Mouse (Mus musculus) midbrain, embryonic 13.5 days (tissue): Measurements from ENCODE around the gene Syap1. TPM values are rescaled to one million over a fixed set of nuclear protein-coding genes. Genes with fewer than 3 reads are reported as not detected.
"Not testable (repeated sequence)": the region's sequence is repeated elsewhere in the genome, so short reads cannot be mapped to it uniquely, and the experiment has no call there.

Experiments
- ATAC-seq: fragments of 200-750 bp; cut with Nextera tagmentation; 2 replicates; pipeline ENCODE4 v1.8.0; 2017; ENCODE audit warnings: mild to moderate bottlenecking, moderate TSS enrichment, moderate library complexity
- H3K27ac ChIP-seq: fragments of 300-500 bp; sonication (generic); 2 replicates; pipeline ENCODE4 v1.5.1; 2015; ENCODE audit warnings: inconsistent platforms, mild to moderate bottlenecking, moderate library complexity
- H3K27me3 ChIP-seq: fragments of 300-500 bp; sonication (generic); 2 replicates; pipeline ENCODE4 v1.6.1; 2015; ENCODE audit warnings: mild to moderate bottlenecking, inconsistent platforms
- H3K36me3 ChIP-seq: fragments of 300-500 bp; sonication (generic); 2 replicates; pipeline ENCODE4 v1.6.1; 2015; ENCODE audit warnings: mild to moderate bottlenecking, inconsistent platforms
- H3K4me1 ChIP-seq: fragments of 300-500 bp; sonication (generic); replicated peaks from 2 replicates; pipeline ENCODE4 v1.6.1; 2015; ENCODE audit warnings: inconsistent platforms
- H3K4me2 ChIP-seq: fragments of 300-500 bp; sonication (generic); replicated peaks from 2 replicates; pipeline ENCODE4 v1.6.1; 2015; ENCODE audit warnings: moderate library complexity, mild to moderate bottlenecking, inconsistent platforms
- H3K4me3 ChIP-seq: fragments of 300-500 bp; sonication (generic); replicated peaks from 2 replicates; pipeline ENCODE4 v1.5.1; 2015; ENCODE audit warnings: mild to moderate bottlenecking, inconsistent platforms
- H3K9ac ChIP-seq: fragments of 300-500 bp; sonication (generic); replicated peaks from 2 replicates; pipeline ENCODE4 v1.6.1; 2015; ENCODE audit warnings: mild to moderate bottlenecking, inconsistent platforms
- H3K9me3 ChIP-seq: fragments of 300-500 bp; sonication (generic); 2 replicates; pipeline ENCODE4 v1.6.1; 2016; ENCODE audit warnings: mild to moderate bottlenecking, inconsistent platforms
- WGBS: fragments of 180-500 bp; shearing (Covaris S2); methylation state at CpG from one replicate; pipeline ENCODE4 v1.1.7; 2015; 5-methylcytosine and 5-hydroxymethylcytosine counted together
- polyA plus RNA-seq: library from polyadenylated mRNA; unstranded; fragments of >200 nt; fragmentation: Nextera tagmentation; extraction: Ambion mirVana; gene quantifications from 2 replicates; pipeline ENCODE4 v1.2.1, GENCODE M21; 2015

The Syap1 gene
- polyA plus RNA-seq, 1 experiment from 2014 or later = 29.4 TPM

GRCm38 (mm10) chrX:162873761-162874160 lies 14.5 kb downstream of the Syap1 start:
- Histone ChIP-seq H3K36me3 (peaks cover 20% of the 10 kb centered on the region), H3K27ac (no peak overlapping the region), H3K4me2 (no peak overlapping the region), H3K9me3 (no peaks in the 10 kb centered on the region), H3K4me1 (no peaks in the 10 kb centered on the region), H3K9ac (no peak overlapping the region), H3K4me3 (no peak overlapping the region), H3K27me3 (no peaks in the 10 kb centered on the region)
- no peak for ATAC-seq
- WGBS = 93% methylated on average over 2 of the region's 2 CpGs

GRCm38 (mm10) chrX:162871734-162872517 lies 16.3 kb downstream of the Syap1 start:
- Histone ChIP-seq H3K4me3 (no peak overlapping the region), H3K9ac (no peak overlapping the region)

GRCm38 (mm10) chrX:162868294-162868965 lies 19.8 kb downstream of the Syap1 start:
- no peak overlapping the region for H3K9ac ChIP-seq
- ATAC-seq = no peak
- 81% methylated on average over 3 of the region's 3 CpGs for WGBS

More at GRCm38 (mm10) chrX:162871734-162872517, 16.3 kb downstream of the Syap1 start:
- H3K27me3 ChIP-seq = no peaks in the 10 kb centered on the region
- no peaks in the 10 kb centered on the region for H3K4me1 ChIP-seq
- no peak overlapping the region for H3K27ac ChIP-seq
- H3K4me2 ChIP-seq = no peak overlapping the region
- H3K9me3 ChIP-seq = no peaks in the 10 kb centered on the region
- whole genome bisulfite sequencing = 46% methylated on average over 4 of the region's 4 CpGs
- ATAC-seq = no peak
- H3K36me3 ChIP-seq = peaks cover 15% of the 10 kb centered on the region

GRCm38 (mm10) chrX:162848682-162849081 lies 39.6 kb downstream of the Syap1 start:
- Histone ChIP-seq H3K36me3 (no peaks in the 10 kb centered on the region), H3K4me2 (no peak overlapping the region), H3K4me3 (no peak overlapping the region), H3K9ac (no peak overlapping the region), H3K27ac (no peak overlapping the region), H3K4me1 (no peaks in the 10 kb centered on the region), H3K9me3 (no peaks in the 10 kb centered on the region), H3K27me3 (no peaks in the 10 kb centered on the region)
- 83% methylated on average over 1 of the region's 1 CpGs for WGBS
- ATAC-seq = no peak

More at GRCm38 (mm10) chrX:162868294-162868965, 19.8 kb downstream of the Syap1 start:
- H3K4me3 ChIP-seq = no peak overlapping the region
- no peaks in the 10 kb centered on the region for H3K27me3 ChIP-seq
- H3K4me1 ChIP-seq = no peaks in the 10 kb centered on the region
- no peak overlapping the region for H3K4me2 ChIP-seq
- H3K27ac ChIP-seq = no peak overlapping the region
- no peaks in the 10 kb centered on the region for H3K9me3 ChIP-seq
- peaks cover 14% of the 10 kb centered on the region for H3K36me3 ChIP-seq

GRCm38 (mm10) chrX:162845531-162845930 lies 42.7 kb downstream of the Syap1 start:
- Histone ChIP-seq H3K4me3 (no peak overlapping the region), H3K27ac (no peak overlapping the region), H3K27me3 (no peaks in the 10 kb centered on the region), H3K9ac (no peak overlapping the region), H3K9me3 (no peaks in the 10 kb centered on the region), H3K36me3 (no peaks in the 10 kb centered on the region), H3K4me2 (no peak overlapping the region), H3K4me1 (no peaks in the 10 kb centered on the region)
- whole genome bisulfite sequencing = 88% methylated on average over 3 of the region's 3 CpGs
- ATAC-seq = no peak

- ATAC-seq = no peak
- H3K4me3 ChIP-seq = no peak overlapping the region
These were observed 43.7 kb downstream of the Syap1 start for GRCm38 (mm10) chrX:162844447-162845100.

GRCm38 (mm10) chrX:162832101-162832500 lies 56.1 kb downstream of the Syap1 start:
- WGBS = 29% methylated on average over 3 of the region's 3 CpGs
- Histone ChIP-seq H3K4me1 (no peaks in the 10 kb centered on the region), H3K9ac (no peak overlapping the region), H3K9me3 (no peaks in the 10 kb centered on the region), H3K4me2 (no peak overlapping the region), H3K4me3 (no peak overlapping the region), H3K36me3 (no peaks in the 10 kb centered on the region), H3K27me3 (peaks cover 4% of the 10 kb centered on the region; the same call in 1 of the 2 replicates), H3K27ac (peak overlapping the region; percentile 47; the same call in 1 of the 2 replicates)
- ATAC-seq = no peak

More at GRCm38 (mm10) chrX:162844447-162845100, 43.7 kb downstream of the Syap1 start:
- no peak overlapping the region for H3K4me2 ChIP-seq
- WGBS = 71% methylated on average over 8 of the region's 8 CpGs
- H3K36me3 ChIP-seq = no peaks in the 10 kb centered on the region
- H3K9me3 ChIP-seq = no peaks in the 10 kb centered on the region
- no peak overlapping the region for H3K9ac ChIP-seq
- no peak overlapping the region for H3K27ac ChIP-seq
- H3K4me1 ChIP-seq = no peaks in the 10 kb centered on the region
- H3K27me3 ChIP-seq = no peaks in the 10 kb centered on the region

GRCm38 (mm10) chrX:162831542-162831941 lies 56.7 kb downstream of the Syap1 start:
- Histone ChIP-seq H3K27ac (no peak overlapping the region), H3K4me1 (no peaks in the 10 kb centered on the region), H3K9ac (no peak overlapping the region), H3K9me3 (no peaks in the 10 kb centered on the region), H3K36me3 (no peaks in the 10 kb centered on the region), H3K27me3 (peaks cover 4% of the 10 kb centered on the region; the same call in 1 of the 2 replicates), H3K4me2 (no peak overlapping the region), H3K4me3 (no peak overlapping the region)
- 65% methylated on average over 1 of the region's 1 CpGs for WGBS
- ATAC-seq = no peak

GRCm38 (mm10) chrX:162831036-162831435 lies 57.2 kb downstream of the Syap1 start:
- no peak for ATAC-seq
- Histone ChIP-seq H3K9me3 (no peaks in the 10 kb centered on the region), H3K27ac (no peak overlapping the region), H3K9ac (no peak overlapping the region), H3K4me2 (no peak overlapping the region), H3K4me1 (no peaks in the 10 kb centered on the region), H3K4me3 (no peak overlapping the region), H3K27me3 (peaks cover 4% of the 10 kb centered on the region; the same call in 1 of the 2 replicates), H3K36me3 (no peaks in the 10 kb centered on the region)
- WGBS = 27% methylated on average over 1 of the region's 1 CpGs

- not testable (repeated sequence) for H3K27ac ChIP-seq, H3K4me1 ChIP-seq, H3K27me3 ChIP-seq, H3K9me3 ChIP-seq, H3K4me3 ChIP-seq, ATAC-seq, H3K4me2 ChIP-seq, H3K36me3 ChIP-seq, H3K9ac ChIP-seq
- 50% methylated on average over 2 of the region's 2 CpGs for WGBS
These were observed 57.9 kb downstream of the Syap1 start for GRCm38 (mm10) chrX:162830313-162830712.

GRCm38 (mm10) chrX:162829741-162830140 lies 58.5 kb downstream of the Syap1 start:
- H3K27me3 ChIP-seq = peaks cover 3% of the 10 kb centered on the region; the same call in 1 of the 2 replicates
- WGBS = 50% methylated on average over 5 of the region's 5 CpGs
- no peaks in the 10 kb centered on the region for H3K4me1 ChIP-seq
- H3K9ac ChIP-seq = no peak overlapping the region
- no peaks in the 10 kb centered on the region for H3K36me3 ChIP-seq
- H3K27ac ChIP-seq = 0 out of 2 replicates have a peak overlapping the region, but pooled peaks have one; percentile 30
- no peak for ATAC-seq
- H3K4me3 ChIP-seq = peak overlapping the region; percentile 56
- H3K9me3 ChIP-seq = no peaks in the 10 kb centered on the region
- peak overlapping the region; percentile 28 for H3K4me2 ChIP-seq
